Mouse (Mus musculus): ENCODE data around the gene Olfr213.
A peak's percentile ranks its signal among the peaks of the same experiment; 100 is the strongest.
"Not testable (repeated sequence)": the region's sequence is repeated elsewhere in the genome, so short reads cannot be mapped to it uniquely, and the experiment has no call there.

Gene Olfr213

GRCm38 (mm10) chr6:116538156-116538555 lies at the start of gene Olfr213:
TSS of gene Olfr213 (plus strand) at chr6:116538456.
- no peak for DNase-seq

- DNase-seq = no peak
Measured at GRCm38 (mm10) chr6:116488791-116489190, 49.5 kb upstream of the Olfr213 start, which contains the start of gene Olfr211. TSS of gene Olfr211 (plus strand) at chr6:116489091.

GRCm38 (mm10) chr6:116493742-116494141 lies 44.5 kb upstream of the Olfr213 start:
- DNase-seq = no peak

- no peak for DNase-seq
Measured at GRCm38 (mm10) chr6:116495960-116496359, 42.3 kb upstream of the Olfr213 start.

GRCm38 (mm10) chr6:116506302-116507003 lies 31.8 kb upstream of the Olfr213 start, which contains the start of gene Olfr212:
TSS of gene Olfr212 (plus strand) at chr6:116506516.
- not testable (repeated sequence) for DNase-seq

GRCm38 (mm10) chr6:116514832-116515231 lies 23.4 kb upstream of the Olfr213 start:
- no peak for DNase-seq

GRCm38 (mm10) chr6:116542500-116542899 lies 4.2 kb downstream of the Olfr213 start:
- DNase-seq = no peak

GRCm38 (mm10) chr6:116550841-116551240 lies 12.6 kb downstream of the Olfr213 start, which contains the start of gene Gm5580:
TSS of gene Gm5580 (plus strand) at chr6:116551141.
- DNase-seq = not testable (repeated sequence)

GRCm38 (mm10) chr6:116553935-116554334 lies 15.7 kb downstream of the Olfr213 start, which contains the start of gene Olfr214:
TSS of gene Olfr214 (plus strand) at chr6:116554235.
- no peak for DNase-seq

GRCm38 (mm10) chr6:116554952-116555351 lies 16.7 kb downstream of the Olfr213 start:
- DNase-seq = no peak

GRCm38 (mm10) chr6:116569834-116570233 lies 31.6 kb downstream of the Olfr213 start:
- peak in 1 of 2 experiments; percentile 5 for DNase-seq

- no peak for DNase-seq
Measured at GRCm38 (mm10) chr6:116584095-116584494, 45.8 kb downstream of the Olfr213 start, which contains the start of gene Olfr215. TSS of gene Olfr215 (minus strand) at chr6:116584195.

All from spleen, adult 18-20 months (tissue).